Mouse (Mus musculus) heart, adult 2 months (tissue): ENCODE data around the gene Gm15737.

Source experiments
- CTCF ChIP-seq: fragments of 200-600 bp; IDR thresholded peaks from 2 replicates; pipeline ENCODE4 v1.8.1; 2022; ENCODE audit warnings: antibody characterized with exemption, mild to moderate bottlenecking, moderate library complexity
- EP300 ChIP-seq: fragments of 200-500 bp; IDR thresholded peaks from 2 replicates; pipeline ENCODE4 v1.6.1; 2011; ENCODE audit warnings: low read depth, low read length, control low read depth; ENCODE audit not compliant: insufficient read depth
- POLR2A ChIP-seq: fragments of 200-500 bp; IDR thresholded peaks from 2 replicates; pipeline ENCODE4 v1.6.1; 2011; ENCODE audit warnings: mild to moderate bottlenecking, low read depth, low read length, control low read depth; ENCODE audit not compliant: insufficient read depth

DNA sequence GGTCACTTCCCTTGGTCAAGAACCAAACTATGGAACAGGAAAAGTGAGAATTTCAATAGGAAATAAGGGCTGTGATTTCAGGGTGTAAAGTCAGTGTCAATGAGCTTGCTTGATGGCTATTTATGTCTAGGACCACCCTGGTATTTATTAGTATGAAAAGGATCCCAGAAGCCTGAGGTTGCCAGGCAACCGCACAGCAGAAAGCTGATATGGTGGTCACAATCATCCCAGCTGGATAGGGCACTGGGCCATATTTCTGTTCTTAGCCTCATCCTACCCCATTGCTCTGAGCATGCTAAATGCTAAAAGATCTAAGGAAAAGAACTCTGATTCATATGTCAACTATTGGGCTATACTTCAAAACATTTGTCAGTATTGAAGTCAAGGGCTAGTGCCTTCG lies 38.1 kb upstream of the Gm15737 start:
- TF ChIP-seq CTCF (no peak), EP300 (no peak), POLR2A (no peak)
